Mouse (Mus musculus) MEL (cell line): ENCODE data around the gene Ccn2. TPM values are rescaled to one million over a fixed set of nuclear protein-coding genes. Genes with fewer than 3 reads are reported as not detected.

Experiments
- DNase-seq: peaks from one replicate; pipeline ENCODE4 v3.0.0; 2011; ENCODE audit warnings: low read depth, low spot score
- H3K27ac ChIP-seq: 2 replicates; pipeline ENCODE4 v1.5.1; 2012; ENCODE audit warnings: low read depth, mild to moderate bottlenecking, control low read depth, low read length, moderate library complexity; ENCODE audit not compliant: control insufficient read depth
- H3K27me3 ChIP-seq, 2 experiments: fragments of 150-350 bp in 1 of 2; sonication (generic) in 1 of 2; 2 replicates each; pipeline ENCODE4 v1.6.1; 2012; ENCODE audit warnings: low read length in 2 of 2, mild to moderate bottlenecking in 2 of 2, improper control_type of control experiment in 1 of 2, moderate library complexity in 1 of 2; ENCODE audit not compliant: insufficient read depth in 2 of 2, control insufficient read depth in 1 of 2
- H3K36me3 ChIP-seq, 2 experiments: 2 replicates each; pipeline ENCODE4 v1.6.1; 2012 to 2014; ENCODE audit warnings: low read length in 2 of 2, improper control_type of control experiment in 1 of 2, inconsistent platforms in 1 of 2, mild to moderate bottlenecking in 1 of 2; ENCODE audit not compliant: insufficient read depth in 2 of 2, control insufficient read depth in 1 of 2
- H3K4me1 ChIP-seq, 2 experiments: fragments of 150-350 bp in 1 of 2; sonication (generic) in 1 of 2; 2 replicates each; pipeline ENCODE4 v1.6.1; 2012; ENCODE audit warnings: low read length in 2 of 2, improper control_type of control experiment in 1 of 2, mild to moderate bottlenecking in 1 of 2; ENCODE audit not compliant: insufficient read depth in 2 of 2, control insufficient read depth in 1 of 2
- H3K4me3 ChIP-seq, 2 experiments: fragments of 150-350 bp in 1 of 2; sonication (generic) in 1 of 2; 2 replicates each; pipeline ENCODE4 v1.5.1; 2012; ENCODE audit warnings: low read depth in 2 of 2, low read length in 2 of 2, mild to moderate bottlenecking in 2 of 2, moderate library complexity in 2 of 2, control low read depth in 1 of 2, improper control_type of control experiment in 1 of 2; ENCODE audit not compliant: control insufficient read depth in 1 of 2, insufficient read depth in 1 of 2
- H3K79me2 ChIP-seq: 2 replicates; pipeline ENCODE4 v1.6.1; 2012; ENCODE audit warnings: mild to moderate bottlenecking, low read length, moderate library complexity; ENCODE audit not compliant: control insufficient read depth, poor library complexity, insufficient read depth
- H3K9ac ChIP-seq: 2 replicates; pipeline ENCODE4 v1.6.1; 2012; ENCODE audit warnings: low read depth, mild to moderate bottlenecking, control low read depth, low read length, moderate library complexity; ENCODE audit not compliant: control insufficient read depth, poor library complexity, severe bottlenecking
- H3K9me3 ChIP-seq: fragments of 150-350 bp; sonication (generic); replicated peaks from 2 replicates; pipeline ENCODE4 v1.6.1; 2012; ENCODE audit warnings: mild to moderate bottlenecking, low read length, improper control_type of control experiment, moderate library complexity; ENCODE audit not compliant: insufficient read depth
- CHD1 ChIP-seq: IDR thresholded peaks from 2 replicates; pipeline ENCODE4 v1.6.1; 2012; ENCODE audit warnings: low read depth, mild to moderate bottlenecking, inconsistent platforms, low read length, improper control_type of control experiment
- CHD2 ChIP-seq: IDR thresholded peaks from 2 replicates; pipeline ENCODE4 v1.6.1; 2011; ENCODE audit warnings: low read length, improper control_type of control experiment
- CTCF ChIP-seq, 3 experiments: IDR thresholded peaks in 2 of 3; conservative IDR thresholded peaks in 1 of 3; 2 replicates each; pipeline ENCODE4 v1.5.1; 2011 to 2012; ENCODE audit warnings: low read length in 3 of 3, low read depth in 2 of 3, mild to moderate bottlenecking in 2 of 3, improper control_type of control experiment in 1 of 3, inconsistent platforms in 1 of 3, mixed read lengths in 1 of 3, moderate library complexity in 1 of 3; ENCODE audit not compliant: control insufficient read depth in 1 of 3, insufficient read depth in 1 of 3, poor library complexity in 1 of 3, severe bottlenecking in 1 of 3
- E2F4 ChIP-seq: IDR thresholded peaks from 2 replicates; pipeline ENCODE4 v1.6.1; 2011; ENCODE audit warnings: low read depth, low read length, improper control_type of control experiment, borderline replicate concordance
- HCFC1 ChIP-seq: IDR thresholded peaks from 2 replicates; pipeline ENCODE4 v1.6.1; 2012; ENCODE audit warnings: low read depth, mild to moderate bottlenecking, inconsistent platforms, low read length, improper control_type of control experiment, moderate library complexity
- JUND ChIP-seq: IDR thresholded peaks from 2 replicates; pipeline ENCODE4 v1.6.1; 2011; ENCODE audit warnings: low read depth, mild to moderate bottlenecking, improper control_type of control experiment, low read length
- KAT2A ChIP-seq: conservative IDR thresholded peaks from 2 replicates; pipeline ENCODE4 v1.6.1; 2012; ENCODE audit warnings: low read depth, low read length, improper control_type of control experiment, inconsistent platforms
- MAFK ChIP-seq: IDR thresholded peaks from 2 replicates; pipeline ENCODE4 v1.6.1; 2011; ENCODE audit warnings: low read depth, mild to moderate bottlenecking, low read length, improper control_type of control experiment, borderline replicate concordance
- MEF2A ChIP-seq: IDR thresholded peaks from 2 replicates; pipeline ENCODE4 v1.6.1; 2014; ENCODE audit warnings: low read depth, mild to moderate bottlenecking, inconsistent platforms, low read length, improper control_type of control experiment; ENCODE audit not compliant: poor library complexity, insufficient replicate concordance, severe bottlenecking; ENCODE audit errors: extremely low read depth
- MXI1 ChIP-seq: IDR thresholded peaks from 2 replicates; pipeline ENCODE4 v1.6.1; 2011; ENCODE audit warnings: mild to moderate bottlenecking, low read depth, low read length, improper control_type of control experiment
- MYC ChIP-seq: IDR thresholded peaks from 2 replicates; pipeline ENCODE4 v1.6.1; 2011; ENCODE audit warnings: low read depth, mild to moderate bottlenecking, low read length, improper control_type of control experiment, moderate library complexity
- NRF1 ChIP-seq: IDR thresholded peaks from 2 replicates; pipeline ENCODE4 v1.6.1; 2014; ENCODE audit warnings: low read depth, mild to moderate bottlenecking, inconsistent platforms, low read length, improper control_type of control experiment, moderate library complexity; ENCODE audit not compliant: poor library complexity, insufficient read depth, severe bottlenecking
- POLR2A ChIP-seq, 2 experiments: IDR thresholded peaks; 2 replicates each; pipeline ENCODE4 v1.6.1; 2011 to 2012; ENCODE audit warnings: low read length in 2 of 2, mild to moderate bottlenecking in 2 of 2, control low read depth in 1 of 2, improper control_type of control experiment in 1 of 2, low read depth in 1 of 2, moderate library complexity in 1 of 2; ENCODE audit not compliant: control insufficient read depth in 1 of 2, insufficient read depth in 1 of 2, poor library complexity in 1 of 2
- RAD21 ChIP-seq: IDR thresholded peaks from 2 replicates; pipeline ENCODE4 v1.6.1; 2011; ENCODE audit warnings: mild to moderate bottlenecking, low read depth, low read length, improper control_type of control experiment
- RCOR1 ChIP-seq: IDR thresholded peaks from 2 replicates; pipeline ENCODE4 v1.6.1; 2012; ENCODE audit warnings: low read depth, mild to moderate bottlenecking, inconsistent platforms, low read length, improper control_type of control experiment
- SIN3A ChIP-seq: IDR thresholded peaks from 2 replicates; pipeline ENCODE4 v1.6.1; 2012; ENCODE audit warnings: low read length, improper control_type of control experiment, inconsistent platforms
- SMC3 ChIP-seq: IDR thresholded peaks from 2 replicates; pipeline ENCODE4 v1.6.1; 2011; ENCODE audit warnings: low read depth, low read length, improper control_type of control experiment
- TAL1 ChIP-seq: IDR thresholded peaks from 2 replicates; pipeline ENCODE4 v1.6.1; 2012; ENCODE audit warnings: mild to moderate bottlenecking, inconsistent platforms, low read length, moderate library complexity, mixed read lengths
- TBP ChIP-seq: IDR thresholded peaks from 2 replicates; pipeline ENCODE4 v1.8.0; 2011; ENCODE audit warnings: low read depth, low read length, improper control_type of control experiment
- TCF12 ChIP-seq: IDR thresholded peaks from 2 replicates; pipeline ENCODE4 v1.6.1; 2014; ENCODE audit warnings: low read depth, mild to moderate bottlenecking, inconsistent platforms, low read length, improper control_type of control experiment, moderate library complexity
- USF1 ChIP-seq: IDR thresholded peaks from 2 replicates; pipeline ENCODE4 v1.6.1; 2014; ENCODE audit warnings: low read depth, mild to moderate bottlenecking, inconsistent platforms, low read length, improper control_type of control experiment, moderate library complexity
- ZNF384 ChIP-seq: IDR thresholded peaks from 2 replicates; pipeline ENCODE4 v1.6.1; 2012; ENCODE audit warnings: low read depth, mild to moderate bottlenecking, inconsistent platforms, low read length, improper control_type of control experiment
- polyA plus RNA-seq, 2 experiments: library from polyadenylated mRNA; stranded (reverse) in 1 of 2; unstranded in 1 of 2; fragments of >175 nt in 1 of 2; fragments of >200 nt in 1 of 2; gene quantifications; 2 replicates each; pipeline versions ENCODE4 v1.2.1 to v1.2.4; 2012; ENCODE audit warnings: low replicate concordance in 2 of 2, low read depth in 1 of 2; ENCODE audit not compliant: insufficient read length in 2 of 2, insufficient read depth in 1 of 2, missing spikeins in 1 of 2
- total RNA-seq: library from RNA; depleted of rRNA; stranded (reverse); fragments of 300-350 nt; gene quantifications from 2 replicates; pipeline ENCODE4 v1.2.3, GENCODE M21; 2012; rRNA removed

Gene Ccn2
- total RNA-seq (not detected in 2 replicates), polyA plus RNA-seq (not detected)

GRCm38 (mm10) chr10:24595250-24596002 is at the start of gene Ccn2:
Gene Ccn2 (plus strand): TSS chr10:24595442.
- no peak within 1 kb of the TSS for H3K27ac ChIP-seq
- H3K9ac ChIP-seq, result no peak within 1 kb of the TSS
- no peak for DNase-seq
- TF ChIP-seq USF1 (no peak), TBP (no peak), MYC (no peak), CHD1 (no peak), CHD2 (no peak), MXI1 (no peak), SMC3 (no peak), JUND (no peak), MEF2A (no peak), CTCF (IDR thresholded peaks at IDR 0.05 in 2 of 3, conservative IDR thresholded peaks at IDR 0.05 in 1 of 3; ENCODE audit: control insufficient read depth in 1 of 3, insufficient read depth in 1 of 3, low read depth in 2 of 3, low read length in 3 of 3, poor library complexity in 1 of 3, severe bottlenecking in 1 of 3) (no peak), POLR2A (IDR thresholded peaks at IDR 0.05; ENCODE audit: control insufficient read depth in 1 of 2, insufficient read depth in 1 of 2, low read depth in 1 of 2, low read length in 2 of 2, poor library complexity in 1 of 2) (no peak), E2F4 (no peak), NRF1 (no peak), SIN3A (no peak), RAD21 (no peak), HCFC1 (no peak), RCOR1 (no peak), ZNF384 (no peak), TCF12 (no peak)
- H3K9me3 ChIP-seq, result no peaks in the 10 kb centered on the region
- no peak within 1 kb of the TSS for H3K4me3 ChIP-seq
- H3K27me3 ChIP-seq, result no peaks in the 10 kb centered on the region
- H3K79me2 ChIP-seq, result no peaks in the 10 kb centered on the region
- peaks cover 0 to 5% of the 10 kb centered on the region in 2 experiments; a peak in 1 of 4 replicates for H3K36me3 ChIP-seq
- peaks cover 3 to 8% of the 10 kb centered on the region in 2 experiments; a peak in 3 of 4 replicates for H3K4me1 ChIP-seq

- H3K9me3 ChIP-seq, result no peaks in the 10 kb centered on the region
- H3K79me2 ChIP-seq, result no peaks in the 10 kb centered on the region
- TF ChIP-seq MAFK (no peak), KAT2A (no peak), USF1 (no peak), TAL1 (no peak)
- DNase-seq, result no peak
- no peak overlapping the region for H3K27ac ChIP-seq
- H3K9ac ChIP-seq, result no peak overlapping the region
- H3K36me3 ChIP-seq, result no peaks in the 10 kb centered on the region
- no peaks in the 10 kb centered on the region for H3K4me1 ChIP-seq
- no peaks in the 10 kb centered on the region for H3K27me3 ChIP-seq
- H3K4me3 ChIP-seq, result no peak overlapping the region
Measured at GRCm38 (mm10) chr10:24552870-24553269, 42.4 kb upstream of the Ccn2 start.
